Mouse (Mus musculus): Measurements from ENCODE around the gene Pfkm.

- TF ChIP-seq CTCF (conservative IDR thresholded peaks at IDR 0.05 in 1 of 2, IDR thresholded peaks at IDR 0.05 in 1 of 2; ENCODE audit: low read depth in 2 of 2, low read length in 2 of 2) = no peak
- TF ChIP-seq MAX (IDR thresholded peaks at IDR 0.05; ENCODE audit: low read length) = no peak
Observed at GRCm38 (mm10) chr15:98136871-98137270, 44.5 kb downstream of the Pfkm start.

Data from CH12.LX (cell line).